Mouse (Mus musculus): ENCODE measurements around the gene Rnase2b. TPM values are rescaled to one million over a fixed set of nuclear protein-coding genes. Genes with fewer than 3 reads are reported as not detected.
A peak's percentile ranks its signal among the peaks of the same experiment; 100 is the strongest.

Rnase2b gene
- polyA plus RNA-seq, 1 experiment from 2014 or later, result not detected

DNA sequence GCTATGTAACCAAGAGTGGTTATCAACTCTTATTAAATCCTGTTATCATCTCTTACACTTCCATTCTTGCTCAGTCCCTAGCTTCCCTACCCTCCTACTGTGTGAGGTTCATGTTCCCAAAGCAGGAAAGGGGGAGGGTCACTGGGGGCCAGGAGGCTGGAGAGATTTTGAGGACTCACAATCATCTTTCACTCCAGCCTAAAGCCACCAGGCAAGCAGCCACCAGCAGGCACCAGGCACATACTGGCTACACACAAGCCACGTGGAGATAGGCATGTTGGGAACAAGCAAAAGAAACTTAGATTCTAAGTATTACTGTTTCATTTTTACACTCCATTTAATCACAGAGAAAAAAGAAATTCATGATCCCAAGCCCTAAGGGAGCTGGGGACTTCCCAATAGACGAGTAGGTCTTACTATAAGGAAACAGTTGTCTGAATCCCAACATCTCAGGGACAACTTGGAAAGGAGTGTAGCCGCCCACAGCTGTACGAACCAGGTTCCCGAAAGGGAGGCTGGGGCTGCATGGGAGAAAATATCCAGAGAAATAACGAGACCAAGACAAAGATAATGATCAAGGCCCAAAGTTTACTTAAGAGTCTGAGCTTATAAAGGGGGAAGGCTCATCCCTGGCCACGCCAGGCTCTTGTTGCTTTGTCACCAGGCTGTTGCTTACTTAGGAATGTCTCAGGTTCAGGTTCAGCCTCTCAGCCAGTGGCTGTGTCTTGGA, 30.8 kb upstream of the Rnase2b start:
- no peak for DNase-seq (ENCODE audit: low spot score)
- WGBS, result 82% methylated on average over 7 of the region's 7 CpGs
- Histone ChIP-seq H3K4me3 (ENCODE audit: low read depth, low read length) (no peak overlapping the region), H3K9ac (ENCODE audit: low read length) (no peak overlapping the region), H3K4me1 (ENCODE audit: control insufficient read depth, insufficient read depth, low read length) (no peaks in the 10 kb centered on the region), H3K27ac (ENCODE audit: low read depth, low read length) (no peak overlapping the region), H3K9me3 (replicated peaks; ENCODE audit: control insufficient read depth, low read length) (no peaks in the 10 kb centered on the region), H3K4me2 (ENCODE audit: low read length) (no peak overlapping the region), H3K27me3 (replicated peaks; ENCODE audit: control insufficient read depth, insufficient read depth, low read length) (no peaks in the 10 kb centered on the region), H3K36me3 (ENCODE audit: control insufficient read depth, insufficient read depth, low read length) (no peaks in the 10 kb centered on the region)
- ATAC-seq, result no peak

- H3K27me3 ChIP-seq (replicated peaks; ENCODE audit: control insufficient read depth, insufficient read depth, low read length), result no peaks in the 10 kb centered on the region
- no peak overlapping the region for H3K4me3 ChIP-seq (ENCODE audit: low read depth, low read length)
- DNase-seq (ENCODE audit: low spot score), result no peak
- H3K36me3 ChIP-seq (ENCODE audit: control insufficient read depth, insufficient read depth, low read length), result no peaks in the 10 kb centered on the region
- H3K27ac ChIP-seq (ENCODE audit: low read depth, low read length), result no peak overlapping the region
- no peaks in the 10 kb centered on the region for H3K4me1 ChIP-seq (ENCODE audit: control insufficient read depth, insufficient read depth, low read length)
- H3K4me2 ChIP-seq (ENCODE audit: low read length), result no peak overlapping the region
- H3K9me3 ChIP-seq (replicated peaks; ENCODE audit: control insufficient read depth, low read length), result no peaks in the 10 kb centered on the region
- 86% methylated on average over 4 of the region's 4 CpGs for WGBS
- no peak overlapping the region for H3K9ac ChIP-seq (ENCODE audit: low read length)
- ATAC-seq, result no peak
Observed at GRCm38 (mm10) chr14:51132372-51132771, 29.7 kb upstream of the Rnase2b start.

- WGBS, result 79% methylated on average over 2 of the region's 2 CpGs
- Histone ChIP-seq H3K27ac (ENCODE audit: low read depth, low read length) (no peak overlapping the region), H3K9ac (ENCODE audit: low read length) (no peak overlapping the region), H3K4me1 (ENCODE audit: control insufficient read depth, insufficient read depth, low read length) (no peaks in the 10 kb centered on the region), H3K4me2 (ENCODE audit: low read length) (no peak overlapping the region), H3K4me3 (ENCODE audit: low read depth, low read length) (no peak overlapping the region), H3K36me3 (ENCODE audit: control insufficient read depth, insufficient read depth, low read length) (no peaks in the 10 kb centered on the region), H3K27me3 (replicated peaks; ENCODE audit: control insufficient read depth, insufficient read depth, low read length) (no peaks in the 10 kb centered on the region), H3K9me3 (replicated peaks; ENCODE audit: control insufficient read depth, low read length) (no peaks in the 10 kb centered on the region)
- peak; percentile 34 for DNase-seq (ENCODE audit: low spot score)
- ATAC-seq, result no peak
Observed at GRCm38 (mm10) chr14:51140342-51140741, 21.7 kb upstream of the Rnase2b start.

DNA sequence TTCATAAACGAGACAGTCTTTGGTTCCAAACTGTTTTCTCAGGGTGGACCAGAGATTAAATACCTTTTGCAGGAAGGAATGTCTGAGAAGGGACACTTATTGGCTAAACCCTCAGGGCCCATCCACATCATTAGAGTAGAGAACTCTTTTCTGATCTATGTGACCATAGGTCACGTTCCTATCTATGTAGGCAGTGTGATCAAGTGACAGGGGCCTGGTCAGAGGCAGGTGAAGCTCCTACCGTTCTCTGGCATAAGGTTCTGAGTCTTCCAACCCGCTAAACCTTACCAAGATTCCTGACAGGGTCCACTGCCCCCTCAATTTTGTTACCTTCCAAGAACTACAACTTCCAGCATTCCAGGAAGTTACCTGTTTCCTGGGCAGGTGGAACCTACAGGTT, 19.9 kb upstream of the Rnase2b start:
- Histone ChIP-seq H3K27me3 (replicated peaks; ENCODE audit: control insufficient read depth, insufficient read depth, low read length) (no peaks in the 10 kb centered on the region), H3K4me1 (ENCODE audit: control insufficient read depth, insufficient read depth, low read length) (peaks cover 4% of the 10 kb centered on the region), H3K4me2 (ENCODE audit: low read length) (no peak overlapping the region), H3K27ac (ENCODE audit: low read depth, low read length) (no peak overlapping the region), H3K4me3 (ENCODE audit: low read depth, low read length) (no peak overlapping the region), H3K9me3 (replicated peaks; ENCODE audit: control insufficient read depth, low read length) (no peaks in the 10 kb centered on the region), H3K9ac (ENCODE audit: low read length) (no peak overlapping the region), H3K36me3 (ENCODE audit: control insufficient read depth, insufficient read depth, low read length) (no peaks in the 10 kb centered on the region)
- 76% methylated on average over 4 of the region's 4 CpGs for WGBS
- ATAC-seq, result no peak
- DNase-seq (ENCODE audit: low spot score), result no peak

DNA sequence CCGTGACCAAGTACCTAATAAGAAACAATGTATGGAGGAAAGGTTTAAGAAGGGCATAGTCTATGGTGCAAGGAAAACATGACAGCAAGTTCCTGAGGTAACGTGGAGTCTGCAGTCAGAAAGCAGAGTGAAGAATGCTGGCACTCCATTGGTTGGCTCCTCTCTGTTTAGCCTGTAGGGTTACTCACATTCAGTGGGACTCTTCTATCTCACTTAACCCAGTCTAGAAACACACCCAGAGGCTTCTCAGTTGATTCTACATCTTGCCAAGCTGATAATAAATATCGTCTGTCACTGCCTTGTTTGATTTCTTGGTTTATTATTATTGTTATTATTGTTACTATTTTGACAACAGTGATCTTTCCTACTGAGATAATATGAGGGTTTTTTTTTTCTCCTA, 19.5 kb upstream of the Rnase2b start:
- whole genome bisulfite sequencing, result 88% methylated on average over 3 of the region's 3 CpGs
- no peak for ATAC-seq

GRCm38 (mm10) chr14:51143287-51143686, 18.8 kb upstream of the Rnase2b start:
- H3K4me2 ChIP-seq (ENCODE audit: low read length), result no peak overlapping the region
- H3K4me1 ChIP-seq (ENCODE audit: control insufficient read depth, insufficient read depth, low read length), result peaks cover 5% of the 10 kb centered on the region
- DNase-seq (ENCODE audit: low spot score), result peak; percentile 15
- no peaks in the 10 kb centered on the region for H3K27me3 ChIP-seq (replicated peaks; ENCODE audit: control insufficient read depth, insufficient read depth, low read length)
- no peaks in the 10 kb centered on the region for H3K9me3 ChIP-seq (replicated peaks; ENCODE audit: control insufficient read depth, low read length)
- H3K9ac ChIP-seq (ENCODE audit: low read length), result no peak overlapping the region
- no peak overlapping the region for H3K4me3 ChIP-seq (ENCODE audit: low read depth, low read length)
- no peak for ATAC-seq
- H3K36me3 ChIP-seq (ENCODE audit: control insufficient read depth, insufficient read depth, low read length), result no peaks in the 10 kb centered on the region
- WGBS, result 69% methylated on average over 4 of the region's 4 CpGs
- no peak overlapping the region for H3K27ac ChIP-seq (ENCODE audit: low read depth, low read length)

More for the DNA sequence above, 19.5 kb upstream of the Rnase2b start:
- Histone ChIP-seq H3K9ac (ENCODE audit: low read length) (no peak overlapping the region), H3K27me3 (replicated peaks; ENCODE audit: control insufficient read depth, insufficient read depth, low read length) (no peaks in the 10 kb centered on the region), H3K36me3 (ENCODE audit: control insufficient read depth, insufficient read depth, low read length) (no peaks in the 10 kb centered on the region), H3K27ac (ENCODE audit: low read depth, low read length) (no peak overlapping the region), H3K4me2 (ENCODE audit: low read length) (no peak overlapping the region), H3K4me1 (ENCODE audit: control insufficient read depth, insufficient read depth, low read length) (peaks cover 5% of the 10 kb centered on the region), H3K4me3 (ENCODE audit: low read depth, low read length) (no peak overlapping the region), H3K9me3 (replicated peaks; ENCODE audit: control insufficient read depth, low read length) (no peaks in the 10 kb centered on the region)
- no peak for DNase-seq (ENCODE audit: low spot score)

DNA sequence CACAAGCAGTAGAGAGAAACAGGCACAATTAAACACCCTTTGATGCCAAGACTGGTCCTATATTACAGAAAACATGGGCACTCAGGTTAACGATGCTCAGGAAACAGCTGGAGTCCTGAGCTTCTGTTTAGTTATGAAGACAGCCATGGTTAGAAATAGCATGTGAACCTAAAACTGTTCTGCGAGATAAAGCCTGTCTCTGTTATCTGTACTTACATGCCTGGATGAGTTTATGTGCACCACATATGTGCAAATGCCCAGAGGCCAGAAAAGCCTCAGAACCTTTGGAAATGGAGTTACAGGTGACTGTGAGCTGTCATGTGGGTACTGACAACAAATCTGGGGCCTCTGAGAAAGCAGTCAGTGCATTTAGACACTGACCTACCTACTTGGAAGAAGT, 18.1 kb upstream of the Rnase2b start:
- DNase-seq (ENCODE audit: low spot score), result no peak
- Histone ChIP-seq H3K9me3 (replicated peaks; ENCODE audit: control insufficient read depth, low read length) (no peaks in the 10 kb centered on the region), H3K4me3 (ENCODE audit: low read depth, low read length) (no peak overlapping the region), H3K36me3 (ENCODE audit: control insufficient read depth, insufficient read depth, low read length) (no peaks in the 10 kb centered on the region), H3K27me3 (replicated peaks; ENCODE audit: control insufficient read depth, insufficient read depth, low read length) (no peaks in the 10 kb centered on the region), H3K4me2 (ENCODE audit: low read length) (no peak overlapping the region), H3K9ac (ENCODE audit: low read length) (no peak overlapping the region), H3K4me1 (ENCODE audit: control insufficient read depth, insufficient read depth, low read length) (peaks cover 5% of the 10 kb centered on the region), H3K27ac (ENCODE audit: low read depth, low read length) (no peak overlapping the region)
- no peak for ATAC-seq
- WGBS, result 84% methylated on average over 2 of the region's 2 CpGs

DNA sequence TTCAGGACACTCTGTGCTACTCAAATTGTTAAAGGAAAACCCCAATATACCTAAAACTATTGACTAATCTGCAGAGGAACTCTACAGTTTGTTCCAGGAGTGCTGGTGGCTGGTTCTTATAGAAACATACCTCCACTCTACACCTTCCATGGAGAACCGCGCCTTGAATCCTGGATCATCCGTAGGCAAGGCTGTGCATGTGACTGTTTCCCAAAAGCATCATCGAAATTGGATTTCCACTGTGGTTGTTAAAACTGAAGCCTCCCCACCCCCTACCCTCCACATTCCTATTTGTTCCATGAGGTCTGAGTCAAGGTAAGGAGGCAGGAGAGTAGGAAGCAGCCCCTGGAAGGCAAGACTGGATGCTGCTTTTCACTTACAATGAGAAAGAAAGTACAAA, 17.6 kb upstream of the Rnase2b start:
- ATAC-seq (no peak), DNase-seq (ENCODE audit: low spot score) (no peak)
- Histone ChIP-seq H3K4me3 (ENCODE audit: low read depth, low read length) (no peak overlapping the region), H3K36me3 (ENCODE audit: control insufficient read depth, insufficient read depth, low read length) (no peaks in the 10 kb centered on the region), H3K9ac (ENCODE audit: low read length) (no peak overlapping the region), H3K27ac (ENCODE audit: low read depth, low read length) (no peak overlapping the region), H3K9me3 (replicated peaks; ENCODE audit: control insufficient read depth, low read length) (no peaks in the 10 kb centered on the region), H3K27me3 (replicated peaks; ENCODE audit: control insufficient read depth, insufficient read depth, low read length) (no peaks in the 10 kb centered on the region), H3K4me1 (ENCODE audit: control insufficient read depth, insufficient read depth, low read length) (peaks cover 5% of the 10 kb centered on the region), H3K4me2 (ENCODE audit: low read length) (no peak overlapping the region)
- WGBS, result 95% methylated on average over 4 of the region's 4 CpGs

DNA sequence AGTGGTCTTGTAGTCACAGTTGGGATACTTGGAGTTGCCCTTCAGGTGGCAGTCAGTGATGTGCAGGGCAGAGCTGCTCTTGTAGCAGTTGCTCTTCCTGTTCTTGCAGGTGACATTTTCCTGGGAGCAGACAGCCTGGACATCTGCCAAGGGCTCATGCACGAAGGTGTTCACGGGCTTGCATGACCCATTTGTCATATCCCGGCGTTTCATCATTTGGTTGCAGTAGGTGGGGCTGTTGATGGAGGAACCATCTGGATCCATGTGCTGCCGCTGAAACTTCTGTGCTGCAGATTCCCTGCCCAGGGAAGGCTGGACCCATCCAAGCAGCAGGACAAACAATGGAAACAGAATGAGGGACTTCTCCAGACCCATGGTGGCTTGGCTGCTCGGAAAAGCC, 16.5 kb upstream of the Rnase2b start:
- H3K4me2 ChIP-seq (ENCODE audit: low read length), result no peak overlapping the region
- H3K27me3 ChIP-seq (replicated peaks; ENCODE audit: control insufficient read depth, insufficient read depth, low read length), result no peaks in the 10 kb centered on the region
- H3K27ac ChIP-seq (ENCODE audit: low read depth, low read length), result no peak overlapping the region
- no peak overlapping the region for H3K9ac ChIP-seq (ENCODE audit: low read length)
- H3K36me3 ChIP-seq (ENCODE audit: control insufficient read depth, insufficient read depth, low read length), result no peaks in the 10 kb centered on the region
- ATAC-seq (no peak), DNase-seq (ENCODE audit: low spot score) (no peak)
- no peak overlapping the region for H3K4me3 ChIP-seq (ENCODE audit: low read depth, low read length)
- peaks cover 5% of the 10 kb centered on the region for H3K4me1 ChIP-seq (ENCODE audit: control insufficient read depth, insufficient read depth, low read length)
- 87% methylated on average over 6 of the region's 6 CpGs for WGBS
- H3K9me3 ChIP-seq (replicated peaks; ENCODE audit: control insufficient read depth, low read length), result no peaks in the 10 kb centered on the region

All from forebrain, embryonic 14.5 days (tissue).